22 mouse cellular contexts compared by ENCODE assay signal in genomic region chr12:40139484-40140245, GRCm38 (mm10). TPM values are rescaled to one million over a fixed set of nuclear protein-coding genes. Genes with fewer than 3 reads are reported as not detected.
"Had no signal": no experiment of that assay in that cellular context is flagged by ENCODE, and none has a peak within 500 bp of the region (broad histone marks: within the 10 kb centered on the region; RNA-seq: fewer than 3 reads in every experiment).

No protein-coding gene starts in this region.

- H3K4me3 ChIP-seq: left cerebral cortex, adult 2 months; liver, embryonic 15.5 days; lung, embryonic 15.5 days; megakaryocyte, embryonic 14.5 days; midbrain, embryonic 10.5 days; stomach, embryonic 15.5 days had no signal

- H3K9ac ChIP-seq: liver, embryonic 15.5 days; lung, embryonic 15.5 days; stomach, embryonic 15.5 days had no signal

- H3K36me3 ChIP-seq: liver, embryonic 15.5 days; lung, embryonic 15.5 days; midbrain, embryonic 10.5 days; stomach, embryonic 15.5 days had no signal

- H3K9me3 ChIP-seq: liver, embryonic 15.5 days; lung, embryonic 15.5 days; midbrain, embryonic 10.5 days; stomach, embryonic 15.5 days had no signal

- DNase-seq: kidney, adult 9 months; layer of hippocampus, postnatal 36 days; lung, adult 18-20 months; lung, postnatal 10 days; lung, postnatal 36 days; midbrain, embryonic 14.5 days; right cerebral cortex, postnatal 14 days; right cerebral cortex, postnatal 4 days; spleen, adult 18-20 months; thymus, postnatal 25 days had no signal

- H3K4me1 ChIP-seq: liver, embryonic 15.5 days; lung, embryonic 15.5 days; megakaryocyte, embryonic 14.5 days; midbrain, embryonic 10.5 days; stomach, embryonic 15.5 days had no signal

- ATAC-seq: hindbrain, embryonic 16.5 days had no signal

- H3K27ac ChIP-seq: left cerebral cortex, adult 2 months; liver, embryonic 15.5 days; lung, embryonic 15.5 days; midbrain, embryonic 10.5 days; stomach, embryonic 15.5 days had no signal

- H3K27me3 ChIP-seq: megakaryocyte, embryonic 14.5 days; stomach, embryonic 15.5 days had no signal

- H3K4me2 ChIP-seq: liver, embryonic 11.5 days; liver, embryonic 15.5 days; lung, embryonic 15.5 days; stomach, embryonic 15.5 days had no signal

RNA-seq across cellular contexts. Expression of gene Scin, which starts 5.6 kb away (rescaled TPM):
- total RNA-seq: left cerebral cortex, adult 2 months; left cerebral cortex, postnatal 10 days had no signal
- polyA plus RNA-seq: hindbrain, embryonic 16.5 days; midbrain, embryonic 10.5 days; neural tube, embryonic 14.5 days had no signal

RNA-seq across cellular contexts. Expression of gene Lsmem1, which starts 59.6 kb away (rescaled TPM):
- total RNA-seq: midbrain, postnatal 0 days had no signal
- polyA plus RNA-seq: hindbrain, embryonic 16.5 days; limb, embryonic 11.5 days; midbrain, embryonic 10.5 days; midbrain, embryonic 14.5 days; midbrain, postnatal 0 days had no signal
